Mouse (Mus musculus) hindbrain, embryonic 12.5 days (tissue): Measurements from ENCODE around the gene Scml4. TPM values are rescaled to one million over a fixed set of nuclear protein-coding genes. Genes with fewer than 3 reads are reported as not detected.
A peak's percentile ranks its signal among the peaks of the same experiment; 100 is the strongest.

Source experiments
- ATAC-seq: fragments of 200-750 bp; cut with Nextera tagmentation; 2 replicates; pipeline ENCODE4 v1.8.0; 2017; ENCODE audit warnings: moderate TSS enrichment; ENCODE audit not compliant: low FRiP score
- H3K27ac ChIP-seq: fragments of 300-500 bp; sonication (generic); 2 replicates; pipeline ENCODE4 v1.5.1; 2016; ENCODE audit warnings: mild to moderate bottlenecking
- H3K27me3 ChIP-seq: fragments of 300-500 bp; sonication (generic); 2 replicates; pipeline ENCODE4 v1.6.1; 2016; ENCODE audit warnings: mild to moderate bottlenecking
- H3K36me3 ChIP-seq: fragments of 300-500 bp; sonication (generic); 2 replicates; pipeline ENCODE4 v1.6.1; 2016; ENCODE audit warnings: mild to moderate bottlenecking
- H3K4me1 ChIP-seq: fragments of 300-500 bp; sonication (generic); 2 replicates; pipeline ENCODE4 v1.6.1; 2016
- H3K4me2 ChIP-seq: fragments of 300-500 bp; sonication (generic); replicated peaks from 2 replicates; pipeline ENCODE4 v1.6.1; 2016; ENCODE audit warnings: mild to moderate bottlenecking
- H3K4me3 ChIP-seq: fragments of 300-500 bp; sonication (generic); 2 replicates; pipeline ENCODE4 v1.5.1; 2016; ENCODE audit warnings: mild to moderate bottlenecking
- H3K9ac ChIP-seq: fragments of 300-500 bp; sonication (generic); 2 replicates; pipeline ENCODE4 v1.6.1; 2016; ENCODE audit warnings: mild to moderate bottlenecking, moderate library complexity
- H3K9me3 ChIP-seq: fragments of 300-500 bp; sonication (generic); replicated peaks from 2 replicates; pipeline ENCODE4 v1.6.1; 2016; ENCODE audit warnings: mild to moderate bottlenecking
- WGBS: fragments of 180-500 bp; shearing (Covaris S2); methylation state at CpG from one replicate; pipeline ENCODE4 v1.1.7; 2016; 5-methylcytosine and 5-hydroxymethylcytosine counted together
- polyA plus RNA-seq: library from polyadenylated mRNA; unstranded; fragments of >200 nt; fragmentation: Nextera tagmentation; extraction: Ambion mirVana; gene quantifications from 2 replicates; pipeline ENCODE4 v1.2.1, GENCODE M21; 2016

The Scml4 gene
- 4.0 and 4.3 TPM in 2 replicates for polyA plus RNA-seq

- no peaks in the 10 kb centered on the region for H3K9me3 ChIP-seq
- peak within 1 kb of the TSS; percentile 52 for H3K4me2 ChIP-seq
- WGBS = 35% methylated on average over 17 of the region's 17 CpGs
- peak; percentile 92 for ATAC-seq
- H3K9ac ChIP-seq = peak within 1 kb of the TSS; percentile 32; the same call in 1 of the 2 replicates
- H3K4me3 ChIP-seq = peak within 1 kb of the TSS; percentile 29
- H3K27ac ChIP-seq = peak within 1 kb of the TSS; percentile 87
- no peaks in the 10 kb centered on the region for H3K36me3 ChIP-seq
- H3K27me3 ChIP-seq = no peaks in the 10 kb centered on the region; the same call in 1 of the 2 replicates
- peaks cover 43% of the 10 kb centered on the region for H3K4me1 ChIP-seq
Measured at GRCm38 (mm10) chr10:42860159-42860911, at the start of gene Scml4. Scml4 (plus strand) TSS chr10:42860370.

- ATAC-seq = no peak
- Histone ChIP-seq H3K4me2 (no peak overlapping the region), H3K9ac (no peak overlapping the region), H3K36me3 (peaks cover 68% of the 10 kb centered on the region), H3K27me3 (no peaks in the 10 kb centered on the region), H3K4me3 (no peak overlapping the region), H3K27ac (no peak overlapping the region), H3K9me3 (no peaks in the 10 kb centered on the region), H3K4me1 (no peaks in the 10 kb centered on the region)
- WGBS = 60% methylated on average over 6 of the region's 6 CpGs
Measured at GRCm38 (mm10) chr10:42825923-42826322, 34.2 kb upstream of the Scml4 start.

GRCm38 (mm10) chr10:42827155-42827554 lies 33.0 kb upstream of the Scml4 start:
- H3K27me3 ChIP-seq = no peaks in the 10 kb centered on the region
- H3K4me3 ChIP-seq = no peak overlapping the region
- no peaks in the 10 kb centered on the region for H3K9me3 ChIP-seq
- H3K4me1 ChIP-seq = no peaks in the 10 kb centered on the region; the same call in 1 of the 2 replicates
- H3K4me2 ChIP-seq = no peak overlapping the region
- ATAC-seq = no peak
- no peak overlapping the region for H3K9ac ChIP-seq
- H3K36me3 ChIP-seq = peaks cover 71% of the 10 kb centered on the region
- no peak overlapping the region for H3K27ac ChIP-seq
- 89% methylated on average over 5 of the region's 5 CpGs for WGBS

GRCm38 (mm10) chr10:42830007-42830406 lies 30.2 kb upstream of the Scml4 start:
- Histone ChIP-seq H3K9me3 (no peaks in the 10 kb centered on the region), H3K36me3 (peaks cover 61% of the 10 kb centered on the region), H3K9ac (no peak overlapping the region), H3K27me3 (no peaks in the 10 kb centered on the region), H3K4me2 (no peak overlapping the region), H3K27ac (no peak overlapping the region), H3K4me1 (peaks cover 17% of the 10 kb centered on the region), H3K4me3 (no peak overlapping the region)
- ATAC-seq = no peak
- WGBS = 92% methylated on average over 2 of the region's 2 CpGs

GRCm38 (mm10) chr10:42830409-42830808 lies 29.8 kb upstream of the Scml4 start:
- WGBS = 69% methylated on average over 6 of the region's 6 CpGs
- Histone ChIP-seq H3K4me2 (no peak overlapping the region), H3K9me3 (no peaks in the 10 kb centered on the region), H3K36me3 (peaks cover 57% of the 10 kb centered on the region), H3K27me3 (no peaks in the 10 kb centered on the region), H3K27ac (no peak overlapping the region), H3K4me1 (peaks cover 17% of the 10 kb centered on the region), H3K9ac (no peak overlapping the region), H3K4me3 (no peak overlapping the region)
- no peak for ATAC-seq

- Histone ChIP-seq H3K4me2 (no peak overlapping the region), H3K27ac (no peak overlapping the region), H3K9me3 (no peaks in the 10 kb centered on the region), H3K9ac (no peak overlapping the region), H3K27me3 (no peaks in the 10 kb centered on the region), H3K36me3 (peaks cover 53% of the 10 kb centered on the region), H3K4me3 (no peak overlapping the region), H3K4me1 (peaks cover 17% of the 10 kb centered on the region)
- WGBS = 52% methylated on average over 4 of the region's 4 CpGs
- ATAC-seq = peak; percentile 41; the same call in 1 of the 2 replicates
Measured at GRCm38 (mm10) chr10:42832677-42833076, 27.5 kb upstream of the Scml4 start.

GRCm38 (mm10) chr10:42833871-42834727 lies 26.1 kb upstream of the Scml4 start:
- Histone ChIP-seq H3K9me3 (0 out of 2 replicates have a peak, but pooled peaks cover 2% of the 10 kb centered on the region), H3K4me1 (peaks cover 17% of the 10 kb centered on the region), H3K36me3 (peaks cover 39% of the 10 kb centered on the region), H3K9ac (no peak overlapping the region), H3K27me3 (no peaks in the 10 kb centered on the region), H3K4me3 (no peak overlapping the region), H3K4me2 (no peak overlapping the region), H3K27ac (peak overlapping the region; percentile 72)
- WGBS = 41% methylated on average over 4 of the region's 4 CpGs
- ATAC-seq = peak; percentile 81

- no peak for ATAC-seq
- H3K4me3 ChIP-seq = no peak overlapping the region
- 90% methylated on average over 4 of the region's 4 CpGs for WGBS
- no peak overlapping the region for H3K4me2 ChIP-seq
- no peak overlapping the region for H3K27ac ChIP-seq
- H3K4me1 ChIP-seq = peaks cover 14% of the 10 kb centered on the region
- no peaks in the 10 kb centered on the region for H3K27me3 ChIP-seq
- H3K9me3 ChIP-seq = 0 out of 2 replicates have a peak, but pooled peaks cover 2% of the 10 kb centered on the region
- H3K36me3 ChIP-seq = peaks cover 13% of the 10 kb centered on the region
- H3K9ac ChIP-seq = no peak overlapping the region
Measured at GRCm38 (mm10) chr10:42838106-42838505, 22.1 kb upstream of the Scml4 start.

- 96% methylated on average over 2 of the region's 2 CpGs for WGBS
- H3K27me3 ChIP-seq = no peaks in the 10 kb centered on the region
- no peak overlapping the region for H3K27ac ChIP-seq
- no peak overlapping the region for H3K4me3 ChIP-seq
- H3K9ac ChIP-seq = no peak overlapping the region
- peaks cover 11% of the 10 kb centered on the region for H3K36me3 ChIP-seq
- peaks cover 8% of the 10 kb centered on the region for H3K4me1 ChIP-seq
- no peak overlapping the region for H3K4me2 ChIP-seq
- ATAC-seq = no peak
- 0 out of 2 replicates have a peak, but pooled peaks cover 2% of the 10 kb centered on the region for H3K9me3 ChIP-seq
Measured at GRCm38 (mm10) chr10:42838736-42839135, 21.4 kb upstream of the Scml4 start.

GRCm38 (mm10) chr10:42840036-42840435 lies 20.1 kb upstream of the Scml4 start:
- Histone ChIP-seq H3K4me2 (no peak overlapping the region), H3K9me3 (0 out of 2 replicates have a peak, but pooled peaks cover 2% of the 10 kb centered on the region), H3K4me1 (no peaks in the 10 kb centered on the region), H3K9ac (no peak overlapping the region), H3K4me3 (no peak overlapping the region), H3K27ac (no peak overlapping the region), H3K36me3 (peaks cover 10% of the 10 kb centered on the region), H3K27me3 (no peaks in the 10 kb centered on the region)
- WGBS = 95% methylated on average over 11 of the region's 11 CpGs
- no peak for ATAC-seq

- 0 out of 2 replicates have a peak, but pooled peaks have one; percentile 11 for ATAC-seq
- Histone ChIP-seq H3K4me1 (no peaks in the 10 kb centered on the region), H3K4me3 (no peak overlapping the region), H3K36me3 (peaks cover 10% of the 10 kb centered on the region), H3K27me3 (no peaks in the 10 kb centered on the region), H3K27ac (no peak overlapping the region), H3K4me2 (no peak overlapping the region), H3K9me3 (0 out of 2 replicates have a peak, but pooled peaks cover 2% of the 10 kb centered on the region), H3K9ac (no peak overlapping the region)
- WGBS = 60% methylated on average over 16 of the region's 16 CpGs
Measured at GRCm38 (mm10) chr10:42841531-42842195, 18.5 kb upstream of the Scml4 start.

GRCm38 (mm10) chr10:42842358-42842757 lies 17.8 kb upstream of the Scml4 start:
- Histone ChIP-seq H3K4me2 (no peak overlapping the region), H3K4me3 (no peak overlapping the region), H3K27me3 (no peaks in the 10 kb centered on the region), H3K9ac (no peak overlapping the region), H3K36me3 (peaks cover 5% of the 10 kb centered on the region), H3K9me3 (0 out of 2 replicates have a peak, but pooled peaks cover 2% of the 10 kb centered on the region), H3K27ac (no peak overlapping the region), H3K4me1 (no peaks in the 10 kb centered on the region)
- ATAC-seq = peak; percentile 58; the same call in 1 of the 2 replicates
- 15% methylated on average over 9 of the region's 9 CpGs for WGBS
